Mouse (Mus musculus) embryonic fibroblast, embryonic 13.5 days (primary cell): ENCODE results near the gene Prdx5.

Experiments used
- CTCF ChIP-seq: IDR thresholded peaks from 2 replicates; pipeline ENCODE4 v1.5.1; 2011; ENCODE audit warnings: mild to moderate bottlenecking, control low read depth, low read length, moderate library complexity, borderline replicate concordance; ENCODE audit not compliant: insufficient read depth
- POLR2A ChIP-seq: IDR thresholded peaks from 2 replicates; pipeline ENCODE4 v1.6.1; 2011; ENCODE audit warnings: low read depth, mild to moderate bottlenecking, control low read depth, low read length, moderate library complexity

DNA sequence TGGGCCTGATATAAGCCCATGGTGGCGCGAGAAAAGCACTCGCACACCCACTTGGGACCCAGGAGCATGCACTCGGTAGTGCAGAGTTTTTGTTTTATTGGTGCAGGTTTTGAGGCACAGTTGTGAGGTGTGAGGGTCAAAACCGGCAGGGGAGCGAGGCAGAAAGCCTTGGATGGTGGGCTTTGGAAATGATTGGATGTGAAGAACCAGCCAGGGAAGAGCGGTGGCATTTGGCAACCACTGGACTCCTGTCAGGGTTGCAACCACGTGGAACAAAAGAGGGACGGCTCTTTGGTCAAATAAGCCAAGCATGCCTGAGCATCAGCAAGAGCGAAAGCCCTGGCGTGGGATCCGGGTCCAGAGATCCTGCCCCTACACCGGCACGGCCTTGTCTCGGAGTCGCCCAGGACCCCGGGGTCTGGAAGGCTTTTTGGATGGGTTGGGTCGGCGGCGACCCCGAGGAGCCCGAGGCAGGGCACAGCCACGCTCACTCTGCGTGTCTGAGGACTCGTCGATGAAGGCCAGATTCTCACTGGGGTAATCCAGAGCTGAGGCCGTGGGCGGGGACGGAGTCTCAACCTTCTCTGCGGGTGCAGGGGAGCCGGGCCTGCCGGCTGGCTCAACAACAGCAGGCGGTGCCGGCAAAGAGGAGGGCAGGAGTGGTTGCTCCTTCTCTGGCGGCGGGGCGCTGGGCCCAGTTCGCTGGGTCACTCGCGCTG is 15.9 kb upstream of the Prdx5 start:
- TF ChIP-seq CTCF, result no peak
- TF ChIP-seq POLR2A, result no peak
